Mouse (Mus musculus): Measurements from ENCODE around the gene Phlpp1.

DNA sequence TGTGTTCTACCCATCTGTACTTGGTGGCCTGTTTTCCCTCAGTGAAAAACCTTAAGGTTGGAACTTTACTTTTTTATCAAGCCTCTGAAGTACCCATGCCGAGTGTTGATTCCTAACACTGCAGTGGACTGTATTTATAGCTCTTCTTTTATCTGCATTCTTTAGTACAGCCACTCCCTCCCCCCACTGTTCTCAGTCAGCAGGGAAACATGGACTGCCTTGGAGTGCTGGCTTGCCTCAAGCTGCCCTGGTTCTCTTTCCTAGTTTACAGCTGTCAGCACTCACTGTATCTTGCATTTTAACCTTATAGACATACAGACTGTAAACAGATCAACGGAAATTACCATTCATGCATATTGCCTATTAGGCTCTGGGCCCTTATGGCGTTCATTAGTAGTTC lies 32.8 kb downstream of the Phlpp1 start:
- TF ChIP-seq CTCF (conservative IDR thresholded peaks at IDR 0.05 in 1 of 2, IDR thresholded peaks at IDR 0.05 in 1 of 2; ENCODE audit: low read depth in 2 of 2, low read length in 2 of 2) (no peak), POLR2A (IDR thresholded peaks at IDR 0.05; ENCODE audit: low read depth, low read length) (no peak), JUN (IDR thresholded peaks at IDR 0.05; ENCODE audit: insufficient read depth, low read depth, low read length) (no peak), TCF12 (IDR thresholded peaks at IDR 0.05; ENCODE audit: low read depth, low read length) (no peak), EP300 (IDR thresholded peaks at IDR 0.05; ENCODE audit: low read length) (no peak), CHD2 (IDR thresholded peaks at IDR 0.05; ENCODE audit: low read length) (no peak), NRF1 (IDR thresholded peaks at IDR 0.05; ENCODE audit: low read depth, low read length) (no peak), MAFK (IDR thresholded peaks at IDR 0.05; ENCODE audit: insufficient replicate concordance, low read length) (no peak), ELF1 (IDR thresholded peaks at IDR 0.05; ENCODE audit: low read depth, low read length) (no peak), KAT2A (IDR thresholded peaks at IDR 0.05; ENCODE audit: insufficient replicate concordance, low read length) (no peak), RAD21 (IDR thresholded peaks at IDR 0.05; ENCODE audit: low read depth, low read length) (no peak), PAX5 (IDR thresholded peaks at IDR 0.05; ENCODE audit: low read length) (no peak), MXI1 (IDR thresholded peaks at IDR 0.05; ENCODE audit: low read depth, low read length) (no peak), ZNF384 (IDR thresholded peaks at IDR 0.05; ENCODE audit: low read depth, low read length) (no peak)

Data from CH12.LX (cell line).